Mouse (Mus musculus): Measurements from ENCODE around the gene Slc25a11.
A peak's percentile ranks its signal among the peaks of the same experiment; 100 is the strongest.

Gene Slc25a11

DNA sequence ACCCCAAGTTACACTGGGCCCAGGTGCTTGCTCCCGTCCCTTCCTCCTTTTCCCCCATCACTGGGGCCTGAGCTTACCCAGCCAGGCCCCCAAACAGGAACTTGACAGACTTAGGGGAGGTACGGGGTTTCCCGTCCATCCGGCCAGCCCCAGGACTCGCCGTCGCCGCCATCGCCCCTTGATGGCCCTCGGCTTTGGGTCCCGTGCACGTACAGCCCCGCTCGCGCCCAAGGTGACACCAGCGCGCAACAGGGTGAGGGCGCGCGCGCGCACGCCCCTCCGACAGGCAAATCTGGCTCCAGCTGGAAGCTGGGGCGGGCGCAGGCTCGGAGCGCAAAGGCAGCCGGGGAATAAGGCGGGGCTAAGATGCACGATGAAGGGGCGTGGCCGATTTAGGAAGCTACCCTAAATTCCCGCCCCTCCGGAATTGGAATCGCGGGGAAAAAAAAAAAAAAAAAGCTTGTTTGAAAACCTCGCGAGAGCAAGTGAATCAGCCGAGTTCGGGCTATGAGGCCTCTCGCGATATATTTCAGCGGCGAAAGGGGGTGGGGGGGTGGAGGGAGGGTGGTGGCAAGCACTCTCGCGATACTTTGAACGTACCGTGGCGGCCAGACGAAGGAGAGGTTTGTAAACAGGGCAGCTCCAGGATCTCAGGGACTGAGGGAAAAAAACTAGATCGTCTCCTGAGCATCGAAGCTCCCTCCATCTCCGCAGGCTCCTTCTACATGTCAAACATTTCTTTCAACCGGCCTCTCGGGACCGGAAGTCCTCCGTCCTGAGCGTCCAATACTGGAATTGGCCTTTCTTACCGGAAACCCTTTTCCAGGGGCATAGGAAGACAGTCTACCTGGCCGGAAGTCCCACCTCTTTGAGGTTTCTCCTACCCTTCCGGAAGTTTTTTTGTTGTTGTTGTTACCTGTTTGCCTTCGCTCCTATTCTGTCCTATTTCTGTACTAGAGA, at the start of gene Slc25a11, which contains the start of gene Rnf167:
TSS of gene Slc25a11 (minus strand) at position 789 of the 960 bp plus-strand sequence.
TSS of gene Rnf167 (plus strand) at position 545 of the 960 bp plus-strand sequence.
- peak; percentile 96 for DNase-seq (ENCODE audit: low spot score in 2 of 2)

DNA sequence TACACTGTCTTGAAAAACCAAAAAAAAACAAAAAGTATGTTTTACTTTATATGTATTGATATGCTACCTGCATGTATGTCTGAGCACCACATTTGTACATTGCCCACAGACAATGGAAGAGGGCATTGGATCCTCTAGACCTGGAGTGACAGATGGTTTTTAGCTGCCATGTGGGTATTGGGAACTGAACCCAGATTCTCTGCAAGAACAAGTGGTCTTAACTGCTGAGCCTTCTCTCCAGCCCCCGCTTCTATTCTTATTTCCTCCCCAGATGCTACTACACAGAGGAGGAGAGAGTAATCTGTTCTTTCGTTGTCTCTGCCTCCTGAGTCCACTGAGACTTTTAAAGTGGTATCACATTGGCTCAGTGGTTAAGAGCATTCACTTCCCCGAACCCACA, 46.2 kb upstream of the Slc25a11 start:
- DNase-seq (ENCODE audit: low spot score in 2 of 2), result no peak

DNA sequence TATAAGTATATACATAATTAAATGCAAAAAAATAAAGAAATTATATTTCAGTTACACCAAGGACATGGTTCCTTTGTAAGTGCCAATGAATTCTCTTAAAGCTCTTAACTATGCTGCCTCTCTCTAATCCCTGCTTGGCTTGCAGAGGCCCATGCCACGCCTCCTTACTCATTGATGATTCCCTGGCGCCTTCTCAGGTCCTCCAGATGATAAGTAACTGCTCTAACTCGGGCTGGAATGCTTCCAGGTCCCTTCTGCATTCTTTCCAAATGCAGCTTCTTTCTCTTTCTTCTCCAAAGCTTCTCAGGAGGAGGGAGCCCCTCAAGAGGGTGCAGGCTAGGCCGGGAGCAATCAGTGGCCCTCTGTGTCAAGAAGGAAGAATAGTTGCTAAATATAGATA, 42.3 kb upstream of the Slc25a11 start:
- DNase-seq (ENCODE audit: low spot score in 2 of 2), result no peak

DNA sequence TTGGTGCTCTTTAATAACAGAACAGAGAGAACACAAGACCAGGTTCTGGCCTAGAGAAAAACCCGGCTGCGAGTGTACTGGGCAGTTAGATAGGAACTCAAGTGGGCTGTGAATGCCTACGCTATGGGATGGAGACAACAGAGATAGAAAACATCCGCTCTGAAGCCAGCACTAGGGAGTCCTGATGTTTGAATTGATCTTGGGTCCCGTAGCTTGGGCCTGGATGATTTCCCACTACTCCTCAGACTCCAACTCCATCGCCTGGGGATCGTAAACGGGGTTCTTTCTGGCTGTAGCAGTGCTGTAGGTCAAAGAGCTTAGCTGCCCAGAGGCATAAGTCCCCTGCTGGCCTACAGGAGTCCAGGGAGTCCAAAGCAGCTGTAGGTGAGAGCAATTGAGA, 41.1 kb upstream of the Slc25a11 start:
- DNase-seq (ENCODE audit: low spot score in 2 of 2), result no peak

DNA sequence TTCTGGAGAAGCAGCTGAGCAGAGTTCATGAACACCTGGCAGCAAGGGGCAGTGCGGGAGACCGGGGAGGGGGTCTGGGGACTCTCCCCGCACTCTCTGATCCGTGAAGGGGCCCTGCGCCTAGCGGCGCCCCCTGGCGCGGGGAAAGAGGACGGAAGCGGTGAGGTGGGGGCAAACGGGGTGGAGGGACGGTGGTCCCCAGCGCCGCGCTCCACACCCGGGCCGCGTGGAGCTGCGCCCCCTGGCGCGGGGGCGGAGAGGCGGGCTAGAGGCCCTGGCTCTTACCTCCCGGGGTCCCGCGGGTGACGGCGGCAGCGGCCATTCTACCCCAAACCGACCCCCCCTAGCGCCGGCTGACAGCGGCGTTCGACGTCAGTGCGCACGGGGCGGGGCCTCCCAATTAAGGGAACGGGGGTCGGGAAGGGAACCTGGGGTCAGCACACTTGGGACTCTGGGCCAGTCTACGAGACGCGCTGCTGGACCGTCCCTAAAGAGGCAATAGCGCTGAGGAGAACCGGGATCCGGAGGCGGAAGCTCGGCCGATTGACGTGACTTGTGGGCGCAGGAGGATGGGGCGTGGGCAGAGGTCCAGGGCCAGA, 40.4 kb upstream of the Slc25a11 start, which contains the start of gene Camta2:
TSS of gene Camta2 (minus strand) at position 505 of the 599 bp plus-strand sequence.
- peak; percentile 81 to 89 for DNase-seq (ENCODE audit: low spot score in 2 of 2)

DNA sequence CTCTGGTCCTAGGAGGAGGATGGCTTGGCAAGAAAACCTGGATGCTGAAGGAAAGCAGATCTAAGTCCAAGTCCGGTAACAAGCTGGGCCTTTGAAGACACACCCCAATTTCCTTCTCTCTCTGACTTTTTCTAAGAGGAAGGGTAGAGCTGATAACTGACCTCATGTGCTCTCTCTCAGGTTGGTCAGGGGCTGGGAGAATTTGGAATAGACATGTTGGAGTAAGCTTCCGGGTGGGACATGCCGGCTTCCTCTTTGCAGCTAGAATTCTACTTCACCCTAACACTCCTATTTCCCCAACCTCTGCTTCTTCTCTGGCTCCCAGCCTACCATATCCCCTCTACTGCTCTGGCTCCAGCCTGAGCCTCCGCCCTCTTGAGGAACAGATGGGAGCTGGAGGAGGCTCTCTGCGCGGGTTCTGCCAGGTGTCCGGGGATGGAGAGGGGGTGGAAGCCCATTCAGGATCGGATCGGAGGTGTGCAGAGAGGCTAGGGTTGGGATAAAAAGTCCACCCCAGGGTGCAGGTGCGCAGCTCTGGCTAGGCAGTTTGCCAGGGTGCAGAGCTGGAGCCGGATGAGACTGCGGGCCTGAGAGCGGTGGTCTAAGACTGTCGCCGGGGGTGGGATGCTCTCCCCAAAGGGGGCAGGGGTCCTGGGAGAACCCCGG, 39.8 kb upstream of the Slc25a11 start:
- no peak for DNase-seq (ENCODE audit: low spot score in 2 of 2)

DNA sequence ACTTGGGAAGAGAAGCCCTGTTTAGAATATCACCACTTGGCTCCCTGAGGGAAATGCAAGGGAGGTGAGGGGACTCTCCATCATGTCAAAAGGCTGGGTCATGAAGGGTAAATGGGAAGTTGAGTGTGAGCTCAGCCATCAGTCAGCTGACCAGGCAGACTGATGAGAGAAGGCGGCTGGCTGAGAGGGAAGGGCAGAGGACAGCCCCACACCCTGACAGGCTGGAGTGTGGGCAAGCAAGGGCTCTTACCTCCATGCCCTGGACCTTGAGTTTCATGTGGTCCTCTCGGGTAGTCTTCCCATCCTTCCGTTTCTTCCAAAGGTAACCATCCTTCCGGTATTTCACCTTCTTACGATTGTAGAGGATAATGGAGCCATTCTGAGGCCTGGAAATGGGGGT, 36.4 kb upstream of the Slc25a11 start:
- no peak for DNase-seq (ENCODE audit: low spot score in 2 of 2)

DNA sequence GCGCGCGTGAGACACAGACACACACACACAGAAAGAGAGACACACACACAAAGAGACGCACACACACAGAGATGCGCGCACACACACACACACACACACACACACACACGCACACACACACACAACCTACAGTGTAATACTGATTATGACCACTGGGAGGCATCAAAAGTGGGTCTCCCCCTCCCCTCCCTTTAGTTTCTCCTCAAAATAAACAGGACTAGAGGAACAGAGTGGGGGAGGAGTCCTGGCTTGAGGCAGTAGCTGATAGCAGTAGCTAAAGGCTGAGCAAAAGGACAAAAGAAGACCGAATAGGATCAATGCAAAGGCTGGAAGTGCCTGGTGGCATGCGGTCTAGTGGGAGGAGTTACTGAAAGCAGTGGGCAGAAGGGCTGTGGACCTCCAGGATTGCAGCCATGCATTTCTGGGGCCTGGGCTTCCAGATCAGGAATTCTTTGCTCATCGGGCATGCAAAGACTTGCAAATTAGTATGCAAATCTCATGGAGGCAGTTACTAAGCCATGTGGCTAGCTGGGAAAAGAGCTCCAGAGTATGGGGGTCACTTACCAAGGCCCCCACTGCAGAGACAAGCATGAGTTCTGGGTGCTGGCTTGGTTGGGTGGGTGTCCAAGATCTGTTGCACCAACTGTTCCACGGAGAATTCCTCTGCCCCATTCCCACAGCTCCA, 34.8 kb upstream of the Slc25a11 start:
- DNase-seq (ENCODE audit: low spot score in 2 of 2), result no peak

DNA sequence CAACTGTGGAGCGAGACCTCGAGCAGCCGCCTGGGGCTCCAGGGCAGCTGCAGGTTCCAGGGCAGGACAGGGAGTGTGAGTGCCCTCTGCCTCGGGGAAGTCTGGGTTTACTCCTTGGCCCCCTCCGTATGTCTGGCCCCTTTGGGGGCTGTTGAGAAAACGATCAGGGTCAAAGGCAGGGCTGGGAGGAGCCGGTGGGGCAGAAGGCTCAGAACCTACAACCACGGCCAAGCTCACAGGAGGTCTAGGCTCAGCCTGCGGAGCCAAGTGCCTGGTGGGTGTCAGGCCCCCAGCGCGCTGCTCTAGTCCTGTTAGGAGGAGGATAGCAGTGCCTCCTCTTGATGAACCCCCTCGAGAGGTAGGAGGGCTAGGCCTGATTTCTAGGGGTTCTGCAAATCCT, 33.9 kb upstream of the Slc25a11 start:
- DNase-seq (ENCODE audit: low spot score in 2 of 2), result no peak

DNA sequence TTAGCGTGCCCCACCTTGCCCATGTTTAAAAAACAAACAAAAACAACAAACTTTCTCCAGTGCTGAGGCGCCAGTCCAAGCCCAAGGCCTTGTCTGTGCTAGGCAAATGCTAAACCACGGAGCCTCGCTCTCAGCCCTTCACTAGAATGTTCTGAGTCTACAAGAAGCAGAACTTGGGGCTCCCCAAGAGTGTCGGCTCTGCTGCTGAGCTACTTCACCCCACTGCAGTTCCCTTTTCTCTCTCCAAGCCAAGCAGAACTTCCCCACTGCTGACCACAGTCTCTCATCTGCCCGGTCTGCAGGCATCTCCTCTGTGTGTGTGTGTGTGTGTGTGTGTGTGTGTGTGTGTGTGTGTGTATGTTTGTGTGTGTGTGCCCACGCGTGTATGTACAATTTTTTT, 32.6 kb upstream of the Slc25a11 start:
- DNase-seq (ENCODE audit: low spot score in 2 of 2), result no peak

DNA sequence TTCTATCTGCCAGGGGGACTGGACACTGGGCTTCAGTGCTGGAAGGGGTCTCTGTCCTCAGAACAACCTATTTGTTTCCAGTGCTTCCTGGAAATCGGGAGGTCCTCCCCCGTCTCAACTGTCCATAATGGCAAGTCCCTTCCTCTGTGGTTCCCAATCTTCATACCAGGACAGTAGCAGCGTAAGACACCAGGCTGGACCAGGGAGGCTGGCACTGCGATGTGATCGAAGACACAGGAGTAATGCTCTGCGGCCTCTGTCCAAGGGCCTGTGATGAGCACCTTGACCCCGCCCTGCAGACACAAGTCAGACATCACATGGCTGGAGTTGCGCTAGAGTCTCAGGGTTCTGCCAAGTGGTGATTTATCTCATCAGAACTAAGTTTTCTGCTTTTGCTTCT, 32.1 kb upstream of the Slc25a11 start:
- no peak for DNase-seq (ENCODE audit: low spot score in 2 of 2)

DNA sequence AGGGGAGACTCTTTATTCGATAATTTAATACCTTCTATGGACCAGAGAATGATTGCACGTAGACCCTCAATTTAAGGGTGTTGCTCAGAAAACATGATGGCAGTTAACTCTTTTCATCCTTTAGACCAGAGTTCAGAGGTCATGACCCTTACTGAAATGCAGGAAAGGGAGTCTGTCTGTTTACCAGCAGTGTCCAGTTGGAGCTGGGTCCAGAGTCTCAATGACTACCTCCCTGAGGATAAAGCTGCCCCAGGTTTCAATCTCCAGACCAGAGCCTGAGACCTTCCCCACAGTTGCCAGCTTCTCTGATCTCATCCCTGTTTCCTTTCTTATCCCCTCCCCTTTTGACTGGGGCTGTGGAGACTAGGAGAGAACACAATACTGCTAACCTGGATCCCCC, 31.3 kb upstream of the Slc25a11 start:
- DNase-seq (ENCODE audit: low spot score in 2 of 2), result no peak

DNA sequence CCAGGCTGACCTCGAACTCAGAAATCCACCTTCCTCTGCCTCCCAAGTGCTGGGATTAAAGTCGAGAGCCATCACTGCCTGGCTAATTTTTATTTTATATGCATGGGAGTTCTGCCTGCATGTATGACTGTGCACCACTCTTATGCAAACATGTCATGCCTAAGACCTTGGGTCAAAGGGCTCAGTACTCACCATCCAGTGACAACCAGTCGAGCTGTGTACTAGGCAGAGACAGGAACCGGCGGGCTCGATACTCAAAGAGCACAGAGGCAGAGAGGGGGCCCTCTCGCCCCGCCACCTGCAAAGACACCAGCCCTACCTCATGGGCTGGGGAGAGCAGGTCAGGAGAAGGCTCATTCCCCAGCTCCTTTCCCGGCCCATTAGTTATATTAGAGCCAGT, 30.8 kb upstream of the Slc25a11 start:
- DNase-seq (ENCODE audit: low spot score in 2 of 2), result no peak

DNA sequence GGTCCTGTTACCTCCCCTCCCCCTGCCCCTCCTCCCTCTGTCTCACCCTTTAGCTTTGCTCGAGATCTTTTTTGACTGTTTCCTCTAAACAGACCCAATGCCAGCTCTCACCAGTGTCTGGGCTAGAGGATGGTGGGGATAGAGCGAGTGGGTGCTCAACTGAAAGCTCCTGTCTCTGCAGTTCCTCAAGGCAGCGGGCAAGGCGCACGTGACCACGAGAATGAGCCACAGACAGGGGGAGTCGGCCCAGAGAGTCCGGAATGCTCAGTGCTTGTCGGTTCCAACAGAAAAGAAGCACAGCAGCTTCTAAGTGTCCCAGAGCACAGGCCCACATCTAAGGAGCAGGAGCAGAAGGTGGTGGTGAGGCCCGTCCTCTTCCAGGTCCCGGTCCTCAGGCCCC, 27.2 kb upstream of the Slc25a11 start:
- DNase-seq (ENCODE audit: low spot score in 2 of 2), result no peak

DNA sequence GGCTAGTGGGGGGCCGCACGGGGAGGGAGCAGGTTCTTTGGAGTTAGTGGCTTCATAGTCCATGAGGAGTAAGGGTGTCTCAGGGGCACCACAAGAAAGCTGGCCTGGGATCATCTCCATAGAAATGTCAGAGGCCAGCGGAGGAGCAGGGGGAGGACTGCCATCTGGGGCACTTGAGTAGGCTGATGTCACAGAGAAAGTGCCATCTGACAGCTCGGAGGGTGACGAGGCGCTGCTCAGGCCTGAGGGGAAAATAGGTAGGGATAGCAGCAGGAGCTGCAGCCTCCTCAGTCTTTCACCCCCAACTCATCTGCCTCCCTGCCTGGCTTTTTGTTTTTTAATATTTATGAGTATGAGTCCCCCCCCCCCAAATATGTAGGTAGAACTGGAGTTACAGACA, 26.7 kb upstream of the Slc25a11 start:
- no peak for DNase-seq (ENCODE audit: low spot score in 2 of 2)

DNA sequence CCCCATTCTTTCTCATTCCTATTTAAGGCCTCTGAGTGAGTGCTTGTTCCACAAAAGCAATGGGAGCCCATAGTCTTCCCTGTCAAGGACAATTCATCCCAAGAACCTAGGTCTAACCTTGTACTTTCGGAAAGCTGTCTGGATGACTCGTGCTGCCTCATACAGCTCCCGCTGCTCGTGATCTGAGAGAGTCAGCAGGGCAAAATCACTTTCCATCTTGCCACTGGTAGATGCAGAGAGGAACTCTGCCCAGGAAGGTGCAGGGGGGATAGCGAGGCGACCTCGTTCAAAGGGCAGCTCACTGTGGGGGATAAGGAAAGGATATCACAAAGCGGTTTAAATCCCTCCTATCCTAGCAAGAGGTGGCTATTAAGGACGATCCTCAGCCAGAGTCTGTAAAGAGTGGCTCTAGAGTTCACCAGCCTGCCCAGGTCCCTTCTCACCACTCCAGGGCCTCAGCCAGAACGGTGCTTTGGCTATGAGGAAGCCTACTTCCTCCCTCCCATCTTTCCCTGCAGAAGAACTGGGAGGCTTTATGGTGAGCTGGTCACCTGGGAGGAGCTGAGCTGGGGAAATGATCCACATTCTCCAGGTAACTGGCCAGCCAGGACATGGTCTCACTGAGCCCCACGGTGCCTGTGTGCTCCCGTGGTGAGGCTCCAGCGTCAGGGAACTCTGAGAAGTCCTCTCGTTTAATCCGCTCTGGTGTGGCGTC, 24.2 kb upstream of the Slc25a11 start:
- no peak for DNase-seq (ENCODE audit: low spot score in 2 of 2)

DNA sequence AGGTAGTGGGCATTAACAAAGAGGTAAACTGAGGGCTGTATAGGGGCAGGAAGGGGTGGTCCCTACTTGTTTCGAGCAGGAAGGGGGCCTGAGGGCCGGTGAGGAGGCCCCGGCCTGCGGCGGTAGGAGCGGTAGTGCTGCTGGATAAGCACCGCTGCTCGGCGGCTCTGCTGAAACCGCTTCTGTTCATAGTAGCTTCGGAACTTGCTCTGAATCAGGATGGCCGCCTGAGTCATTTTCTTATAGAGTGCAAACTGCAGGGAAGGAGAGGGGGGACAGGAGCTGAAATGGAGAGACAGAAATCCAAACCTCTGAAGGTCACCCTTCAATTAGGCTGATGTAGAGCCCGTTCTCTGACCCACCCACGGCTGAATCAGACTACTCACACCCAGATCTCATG, 23.2 kb upstream of the Slc25a11 start:
- DNase-seq (ENCODE audit: low spot score in 2 of 2), result no peak

DNA sequence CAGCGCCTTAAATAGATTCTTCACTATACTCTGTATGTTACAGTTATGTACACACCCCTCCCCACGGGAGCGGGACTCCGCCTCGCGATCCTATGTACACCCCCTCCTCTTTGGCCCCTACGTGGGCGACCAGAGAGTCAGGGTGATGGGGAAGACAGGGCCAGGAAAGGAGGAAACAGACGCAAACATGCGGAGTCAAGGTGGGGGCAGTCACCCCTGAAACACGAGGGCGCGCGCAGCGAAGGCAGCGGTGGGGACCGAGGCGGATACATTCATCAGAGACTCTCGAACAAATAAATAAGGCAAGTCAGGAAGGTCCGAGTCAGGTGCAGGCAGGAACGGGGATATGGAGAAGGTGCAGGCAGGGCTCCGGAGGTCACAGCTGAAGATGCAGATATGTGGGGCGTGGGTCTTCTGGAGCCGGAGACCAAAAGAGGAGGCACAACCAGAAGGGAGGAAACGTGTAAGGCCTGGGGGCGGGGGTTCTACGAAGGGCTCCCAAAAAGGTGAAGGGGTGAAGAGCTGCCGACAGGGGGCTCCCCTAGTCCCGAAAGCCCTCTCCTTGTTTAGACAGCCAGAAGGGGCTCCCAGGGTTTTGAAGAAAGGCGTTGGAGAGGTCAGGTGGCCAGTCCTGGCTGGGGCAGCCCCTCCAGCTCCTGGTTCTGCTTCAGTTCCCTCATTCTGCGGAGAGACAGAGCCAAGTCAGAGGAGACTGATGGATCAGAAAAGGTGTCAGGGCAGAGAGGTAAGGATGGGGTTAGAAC, 22.5 kb upstream of the Slc25a11 start:
- DNase-seq (ENCODE audit: low spot score in 2 of 2), result peak; percentile 77

DNA sequence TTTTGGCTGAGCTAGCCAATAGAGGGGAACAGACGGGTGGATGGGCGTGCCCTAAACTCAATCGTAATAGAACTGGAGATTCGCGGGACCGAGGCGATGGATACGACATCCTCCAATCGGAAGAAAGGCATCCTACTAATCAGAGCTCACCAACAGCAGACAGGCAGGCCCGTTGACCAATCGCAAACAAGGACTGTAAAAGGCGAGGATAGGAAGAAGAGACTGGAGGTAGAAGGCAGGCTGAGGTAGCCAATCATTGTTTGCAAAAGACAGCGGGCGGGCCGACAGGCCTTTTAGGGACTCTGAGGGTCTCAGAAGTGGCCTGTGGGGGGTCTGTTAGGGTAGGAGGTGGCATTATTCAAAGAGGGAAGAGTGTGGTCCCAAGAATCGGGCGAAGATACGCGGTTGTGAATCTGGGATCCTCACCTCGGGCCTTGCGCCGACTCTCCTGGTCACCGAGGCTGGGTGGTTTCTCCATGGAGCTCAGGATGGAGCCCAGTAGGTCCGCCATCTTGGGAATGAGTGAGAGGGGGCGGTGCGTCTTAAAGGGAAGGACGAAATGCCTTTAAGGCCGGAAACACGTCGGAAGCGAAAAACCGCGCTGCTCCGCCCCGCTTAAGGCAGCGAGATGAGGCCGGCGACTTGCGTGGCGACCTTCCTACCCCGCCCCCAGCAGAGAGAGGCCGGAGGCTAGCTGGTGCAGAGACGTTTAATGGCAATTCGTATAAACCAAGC, 21.7 kb upstream of the Slc25a11 start, which contains the start of gene Spag7:
TSS of gene Spag7 (minus strand) at position 646 of the 735 bp plus-strand sequence.
- peak; percentile 94 to 96 for DNase-seq (ENCODE audit: low spot score in 2 of 2)

DNA sequence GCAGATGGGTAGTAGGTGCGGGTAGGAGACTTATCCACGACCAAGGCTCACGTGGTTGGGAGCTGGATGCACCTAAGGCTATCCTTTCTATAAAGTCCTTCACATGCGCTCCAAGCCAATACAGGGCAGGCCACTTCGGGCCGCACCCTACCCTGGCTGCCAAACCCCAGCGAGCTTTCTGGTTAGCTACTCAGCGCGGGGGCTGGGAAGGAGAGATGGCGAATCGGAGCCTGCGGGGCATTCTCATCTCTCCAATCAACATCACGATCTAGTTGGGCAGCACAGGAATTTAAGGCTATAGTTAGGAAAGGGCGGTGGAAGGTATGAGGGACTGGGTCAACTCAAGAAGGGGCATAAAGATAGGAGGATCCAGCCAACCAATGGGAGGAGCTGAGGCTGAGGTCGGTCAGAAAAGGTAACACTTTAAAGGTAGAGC, 21.1 kb upstream of the Slc25a11 start:
- peak in 1 of 2 experiments; percentile 77 for DNase-seq (ENCODE audit: low spot score in 2 of 2)
